In genomic region chr13:110074180-110074579, GRCm38 (mm10) we compare ENCODE assay signal across 21 mouse cellular contexts.
"Had no signal": no experiment of that assay in that cellular context is flagged by ENCODE, and none has a peak within 500 bp of the region (broad histone marks: within the 10 kb centered on the region; RNA-seq: fewer than 3 reads in every experiment).

No protein-coding gene starts in this region.

- H3K36me3 ChIP-seq: kidney, embryonic 15.5 days had no signal

- H3K4me2 ChIP-seq: kidney, embryonic 15.5 days; liver, embryonic 11.5 days; lung, embryonic 14.5 days; midbrain, embryonic 13.5 days had no signal

- H3K27ac ChIP-seq: kidney, embryonic 15.5 days; left cerebral cortex, adult 2 months; liver, embryonic 14.5 days; macrophage; stomach, postnatal 0 days had no signal

- H3K9me3 ChIP-seq: kidney, embryonic 15.5 days had no signal

- DNase-seq: kidney, adult 8-10 months; kidney, postnatal 10 days; kidney, postnatal 36 days; layer of hippocampus, postnatal 36 days; liver, postnatal 0 days; lung, embryonic 14.5 days; right cerebral cortex, adult 18-20 months; right cerebral cortex, postnatal 14 days; right cerebral cortex, postnatal 4 days; thymus, adult 2 months; thymus, postnatal 14 days; thymus, postnatal 4 days had no signal

- H3K27me3 ChIP-seq: kidney, embryonic 15.5 days; midbrain, embryonic 13.5 days had no signal

- H3K9ac ChIP-seq: kidney, embryonic 15.5 days; liver, embryonic 14.5 days; liver, postnatal 0 days; lung, embryonic 14.5 days; midbrain, embryonic 13.5 days had no signal

- ATAC-seq: liver, postnatal 0 days; lung, postnatal 0 days; midbrain, embryonic 13.5 days had no signal

- H3K4me3 ChIP-seq: kidney, embryonic 15.5 days; left cerebral cortex, adult 2 months; midbrain, embryonic 13.5 days; myocyte had no signal

- H3K4me1 ChIP-seq: kidney, embryonic 15.5 days had no signal
